Mouse (Mus musculus) NIH3T3 (cell line): ENCODE data around the gene Cdk2ap2.
A peak's percentile ranks its signal among the peaks of the same experiment; 100 is the strongest.

Experiments
- DNase-seq: peaks from one replicate; pipeline ENCODE4 v3.0.0-alpha.2; 2012; ENCODE audit warnings: low read depth

Cdk2ap2 gene

DNA sequence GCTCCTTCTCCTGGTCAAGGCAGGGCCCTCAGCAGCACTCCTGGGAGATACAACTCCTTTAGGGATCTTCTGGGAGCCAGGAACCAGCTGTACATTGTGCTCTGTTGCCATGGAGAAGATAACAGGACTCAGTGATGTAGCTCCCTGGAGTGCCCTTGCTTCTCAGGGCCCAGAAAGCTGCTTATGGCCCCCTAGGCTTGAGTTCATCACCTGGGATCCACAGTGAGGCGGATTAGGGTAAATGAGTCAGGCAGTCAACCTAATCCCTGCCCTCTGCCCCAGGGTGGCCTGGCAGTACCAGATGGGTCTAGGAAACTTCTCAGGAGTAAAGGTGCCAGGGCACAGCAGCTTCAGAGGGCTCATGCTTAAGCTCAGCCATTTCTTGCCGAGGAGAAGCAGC is 42.5 kb downstream of the Cdk2ap2 start, which contains the start of gene Gpr152:
TSS of gene Gpr152 (plus strand) at position 342 of the 400 bp plus-strand sequence.
- no peak for DNase-seq

DNA sequence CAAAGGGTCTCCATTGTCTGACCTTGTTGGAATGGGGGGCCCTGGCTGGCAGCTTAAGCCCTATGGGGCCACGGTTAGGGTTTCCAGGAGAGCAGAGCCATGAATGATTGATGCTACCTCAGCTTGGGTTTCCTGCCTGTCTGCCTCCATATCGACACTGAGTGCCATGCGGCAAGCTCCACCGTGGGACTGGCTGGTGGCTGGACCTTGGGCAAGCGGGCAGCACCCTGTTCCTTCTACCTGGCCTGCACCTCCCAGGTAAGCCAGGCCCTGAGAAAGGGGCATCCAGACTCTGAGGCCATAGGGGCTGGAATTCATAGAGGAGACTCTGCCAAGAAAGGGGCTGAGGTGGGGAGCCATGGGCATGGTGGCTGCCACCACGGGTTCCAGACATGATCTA is 43.2 kb downstream of the Cdk2ap2 start:
- no peak for DNase-seq

GRCm38 (mm10) chr19:4142416-4143173 is 45.6 kb downstream of the Cdk2ap2 start:
- DNase-seq = no peak

GRCm38 (mm10) chr19:4143759-4144268 is 46.8 kb downstream of the Cdk2ap2 start, which contains the start of gene Cabp4:
Cabp4 (minus strand) TSS chr19:4144033.
- DNase-seq = no peak

GRCm38 (mm10) chr19:4144550-4145498 is 47.8 kb downstream of the Cdk2ap2 start:
- no peak for DNase-seq

GRCm38 (mm10) chr19:4145936-4146335 is 49.0 kb downstream of the Cdk2ap2 start:
- no peak for DNase-seq

DNA sequence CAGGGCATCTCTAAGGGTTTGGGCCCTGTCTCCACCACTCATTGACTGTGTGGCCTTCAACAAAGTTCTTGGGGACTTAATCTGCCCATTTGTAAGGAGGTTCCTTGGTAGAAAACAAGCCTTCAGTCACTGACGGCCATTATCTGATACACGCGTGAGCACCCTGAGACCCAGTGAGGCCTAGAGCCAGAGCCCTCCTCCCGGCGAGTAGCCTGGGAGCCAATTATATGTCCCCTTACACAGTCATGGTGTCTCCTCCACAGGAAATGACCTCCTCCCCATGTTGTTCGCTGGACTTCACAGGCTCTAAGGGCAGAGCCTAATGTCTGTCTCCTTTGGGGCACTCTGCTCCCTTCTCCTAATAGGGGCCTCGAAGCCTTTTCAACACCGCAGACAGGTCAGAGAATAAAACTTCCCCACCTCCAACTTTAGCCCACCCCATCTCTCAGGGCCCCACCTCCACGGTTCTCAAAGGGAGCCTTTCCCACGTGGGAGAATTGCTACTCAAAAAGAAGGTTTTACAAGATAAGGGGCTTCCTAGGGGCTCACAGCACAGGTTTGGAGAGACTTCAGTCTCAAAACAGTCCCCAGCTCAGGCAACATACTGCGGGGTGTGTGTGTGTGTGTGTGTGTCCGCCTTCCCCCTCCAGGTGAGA is 49.5 kb downstream of the Cdk2ap2 start:
- no peak for DNase-seq

DNA sequence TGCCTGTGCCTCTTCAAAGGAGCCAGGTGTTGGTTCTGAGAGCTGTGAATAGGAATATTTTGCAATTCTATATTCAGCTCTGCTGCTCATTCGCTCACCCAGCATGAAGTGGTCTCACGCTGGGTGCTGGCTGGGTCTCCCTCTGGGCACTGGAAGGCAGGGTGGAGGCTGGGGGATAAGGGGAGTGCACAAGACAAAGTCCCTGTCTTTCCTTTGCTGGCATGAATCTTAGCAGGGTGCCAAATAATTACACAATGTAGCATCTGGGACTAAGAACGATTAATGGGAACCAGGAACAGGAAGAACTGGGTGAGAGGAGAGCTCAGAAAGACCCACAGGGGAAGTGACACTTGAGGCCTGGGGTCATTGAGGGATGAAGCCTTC is 50.0 kb downstream of the Cdk2ap2 start:
- DNase-seq = no peak

DNA sequence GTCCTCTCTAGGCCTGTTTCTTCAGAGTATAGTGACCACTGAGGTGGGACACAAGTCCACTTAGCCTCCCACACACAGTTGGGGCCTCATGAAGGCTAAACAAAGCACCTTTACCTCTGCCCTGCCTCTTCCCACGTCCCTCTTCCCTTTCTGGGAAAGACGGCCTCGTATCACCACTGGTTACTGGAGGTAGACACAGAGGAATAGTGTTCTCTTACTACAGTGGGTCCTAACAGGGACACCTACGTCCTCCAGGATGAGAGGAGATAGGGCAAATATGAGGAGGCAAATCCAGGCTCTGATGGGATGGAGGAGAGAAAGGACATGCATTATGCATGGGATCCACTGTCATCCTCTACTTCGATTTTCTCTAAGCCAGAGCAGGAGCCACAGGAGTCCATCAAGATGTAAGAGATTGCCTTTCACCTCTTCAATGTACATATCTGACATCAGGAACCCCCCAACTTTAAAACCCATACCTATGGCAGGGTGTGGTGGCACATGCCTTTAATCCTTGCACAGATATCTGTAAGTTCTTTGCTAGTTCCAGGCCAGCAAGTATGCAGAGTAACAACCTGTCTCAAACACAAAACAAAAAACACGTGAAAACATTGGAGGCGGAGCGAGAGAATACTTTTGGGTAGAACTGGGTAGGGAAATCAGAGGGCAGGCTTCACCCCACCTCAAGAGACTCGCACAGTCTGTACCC is 51.0 kb downstream of the Cdk2ap2 start:
- no peak for DNase-seq

DNA sequence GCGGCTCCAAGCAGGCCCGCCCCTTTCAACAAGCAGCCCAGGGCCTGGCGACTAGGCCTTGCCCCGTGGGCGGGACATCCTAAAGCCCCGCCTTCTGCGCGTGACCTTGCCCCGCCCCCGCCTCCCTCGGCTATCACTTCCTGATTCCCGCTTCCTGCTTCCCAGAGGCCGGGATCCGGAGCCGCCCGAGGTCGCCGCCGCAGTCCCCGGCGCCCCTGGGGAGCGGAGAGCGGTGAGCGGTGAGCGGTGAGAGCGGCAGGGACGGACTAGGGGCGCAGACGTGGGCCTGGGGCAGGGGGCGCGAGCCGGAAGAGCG is 51.5 kb downstream of the Cdk2ap2 start, which contains the start of gene Coro1b:
TSS of gene Coro1b (plus strand) at position 129 of the 316 bp plus-strand sequence.
- peak; percentile 99 for DNase-seq
